Mouse (Mus musculus) testis, adult 2 months (tissue): ENCODE results near the gene Adam8. TPM values are rescaled to one million over a fixed set of nuclear protein-coding genes. Genes with fewer than 3 reads are reported as not detected.

Source experiments
- H3K27ac ChIP-seq: fragments of 200-500 bp; 2 replicates; pipeline ENCODE4 v1.5.1; 2012; ENCODE audit warnings: low read depth, low read length; ENCODE audit not compliant: control insufficient read depth, insufficient read depth
- H3K27me3 ChIP-seq: fragments of 200-500 bp; 2 replicates; pipeline ENCODE4 v1.6.1; 2012; ENCODE audit warnings: mild to moderate bottlenecking, low read length, moderate library complexity; ENCODE audit not compliant: control insufficient read depth, insufficient read depth
- H3K36me3 ChIP-seq: fragments of 200-500 bp; 2 replicates; pipeline ENCODE4 v1.6.1; 2012; ENCODE audit warnings: mild to moderate bottlenecking, low read length; ENCODE audit not compliant: control insufficient read depth, insufficient read depth
- H3K4me1 ChIP-seq: fragments of 200-500 bp; 2 replicates; pipeline ENCODE4 v1.6.1; 2012; ENCODE audit warnings: low read length; ENCODE audit not compliant: control insufficient read depth, insufficient read depth
- H3K4me3 ChIP-seq: fragments of 200-500 bp; 2 replicates; pipeline ENCODE4 v1.5.1; 2012; ENCODE audit warnings: low read depth, mild to moderate bottlenecking, low read length, moderate library complexity, mixed read lengths; ENCODE audit not compliant: control insufficient read depth
- CTCF ChIP-seq: fragments of 200-500 bp; IDR thresholded peaks from 2 replicates; pipeline ENCODE4 v1.5.1; 2012; ENCODE audit warnings: low read depth, mild to moderate bottlenecking, inconsistent platforms, low read length, moderate library complexity; ENCODE audit not compliant: control insufficient read depth, insufficient read depth, insufficient replicate concordance
- POLR2A ChIP-seq: fragments of 200-500 bp; IDR thresholded peaks from 2 replicates; pipeline ENCODE4 v1.6.1; 2012; ENCODE audit warnings: low read depth, mild to moderate bottlenecking, inconsistent platforms, low read length, moderate library complexity; ENCODE audit not compliant: control insufficient read depth
- polyA plus RNA-seq: library from polyadenylated mRNA; depleted of rRNA; stranded (reverse); fragments of >200 nt; gene quantifications from 2 replicates; pipeline ENCODE4 v1.2.3, GENCODE M21; 2012; rRNA removed

The Adam8 gene
- 6.9 and 7.0 TPM in 2 replicates for polyA plus RNA-seq

DNA sequence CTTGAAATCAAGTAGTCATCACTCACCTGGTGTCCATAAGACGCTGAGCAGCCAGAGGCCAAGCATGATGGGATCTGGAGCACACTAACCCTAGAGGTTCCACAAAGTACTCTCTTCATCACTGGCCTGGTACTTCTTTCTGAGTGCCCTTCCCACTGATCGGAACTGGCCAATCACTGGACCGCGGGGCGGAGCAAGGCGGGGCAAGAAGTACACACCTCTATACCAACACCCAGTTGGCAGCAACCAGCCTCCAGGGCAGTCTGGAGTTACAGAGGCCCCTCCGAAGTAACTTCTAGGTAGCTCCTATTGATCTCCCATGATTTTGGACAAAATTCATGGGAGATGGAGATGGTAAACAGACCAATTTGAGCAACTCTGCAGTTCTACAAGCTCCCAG lies at the start of gene Adam8:
TSS of gene Adam8 (minus strand) at position 157 of the 400 bp plus-strand sequence.
- Histone ChIP-seq H3K27ac (no peak within 1 kb of the TSS), H3K36me3 (0 out of 2 replicates have a peak, but pooled peaks cover 1% of the 10 kb centered on the region), H3K27me3 (no peaks in the 10 kb centered on the region), H3K4me1 (no peaks in the 10 kb centered on the region), H3K4me3 (no peak within 1 kb of the TSS)
- TF ChIP-seq CTCF: no peak
- TF ChIP-seq POLR2A: no peak

DNA sequence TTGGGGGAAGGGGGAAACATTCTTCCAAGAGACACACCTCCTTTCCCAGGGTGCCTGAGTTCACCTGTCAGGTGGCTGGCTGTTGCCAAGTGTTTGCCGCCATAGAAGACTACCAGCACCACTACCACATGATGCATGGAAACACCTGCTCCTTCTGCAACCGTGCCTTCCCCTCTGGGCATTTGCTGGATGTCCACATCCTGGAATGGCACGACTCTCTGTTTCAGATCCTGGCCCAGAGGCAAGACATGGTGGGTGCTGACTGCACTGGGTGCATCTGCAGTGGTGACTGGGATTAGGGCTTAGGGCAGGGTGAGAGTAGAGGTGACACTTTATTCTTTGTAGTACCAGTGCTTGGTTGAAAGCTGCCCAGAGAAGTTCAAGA lies 44.8 kb upstream of the Adam8 start:
- no peak for TF ChIP-seq POLR2A
- TF ChIP-seq CTCF: no peak
- Histone ChIP-seq H3K36me3 (no peaks in the 10 kb centered on the region; the same call in 1 of the 2 replicates), H3K27me3 (no peaks in the 10 kb centered on the region), H3K27ac (no peak overlapping the region), H3K4me1 (peaks cover 6% of the 10 kb centered on the region), H3K4me3 (peak overlapping the region; percentile 94)

DNA sequence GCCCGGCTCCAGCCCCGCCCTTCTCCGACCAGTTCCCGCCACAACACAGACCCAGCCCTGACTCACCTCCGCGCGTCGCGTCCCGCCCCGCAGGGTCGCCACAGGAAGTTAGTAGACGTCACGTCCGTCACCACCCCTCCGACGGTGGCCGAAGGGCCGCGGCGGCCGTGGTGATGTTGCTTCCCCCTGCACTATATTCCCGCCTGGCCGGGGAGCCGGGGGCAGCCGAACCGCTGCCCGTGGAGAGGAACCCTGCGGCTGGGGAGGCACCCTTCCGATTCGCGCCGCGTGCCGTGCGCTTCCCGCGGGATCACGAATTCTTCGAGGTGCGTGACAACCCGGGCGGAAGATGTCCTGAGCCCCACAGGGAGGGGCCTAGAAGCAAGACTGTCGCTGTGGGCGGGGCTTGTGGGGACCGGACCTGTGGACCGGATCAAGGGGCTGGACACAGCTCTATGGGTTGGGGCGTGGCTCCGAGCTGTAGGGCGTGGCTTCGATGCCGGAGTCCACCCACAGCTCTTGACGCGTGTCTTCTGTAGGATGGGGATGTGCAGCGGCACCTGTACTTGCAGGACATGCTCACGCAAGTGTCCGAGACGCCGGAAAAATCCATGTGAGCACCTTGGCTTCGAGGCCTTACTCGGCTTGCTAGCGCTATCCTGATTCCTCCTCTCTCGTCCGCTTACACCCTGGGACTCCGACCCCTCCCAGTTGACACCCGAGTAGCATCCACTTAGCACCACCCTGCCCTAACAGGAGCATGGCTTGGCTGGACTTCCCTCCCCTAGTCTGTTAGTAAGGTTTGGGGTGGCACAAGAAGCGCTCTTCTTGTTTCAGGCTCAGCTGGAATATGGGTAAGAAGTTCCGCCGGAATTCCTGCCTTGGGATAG lies 44.2 kb upstream of the Adam8 start, which contains the start of the genes Zfp511 and Tubgcp2:
TSS of gene Zfp511 (plus strand) at position 111 of the 890 bp plus-strand sequence.
TSS of gene Tubgcp2 (minus strand) at position 389 of the 890 bp plus-strand sequence.
- Histone ChIP-seq H3K27ac (peak within 1 kb of the TSS; percentile 87), H3K27me3 (no peaks in the 10 kb centered on the region), H3K36me3 (peaks cover 2% of the 10 kb centered on the region), H3K4me1 (peaks cover 6% of the 10 kb centered on the region), H3K4me3 (peak within 1 kb of the TSS; percentile 94)
- TF ChIP-seq POLR2A (peak; percentile 88), CTCF (no peak)

DNA sequence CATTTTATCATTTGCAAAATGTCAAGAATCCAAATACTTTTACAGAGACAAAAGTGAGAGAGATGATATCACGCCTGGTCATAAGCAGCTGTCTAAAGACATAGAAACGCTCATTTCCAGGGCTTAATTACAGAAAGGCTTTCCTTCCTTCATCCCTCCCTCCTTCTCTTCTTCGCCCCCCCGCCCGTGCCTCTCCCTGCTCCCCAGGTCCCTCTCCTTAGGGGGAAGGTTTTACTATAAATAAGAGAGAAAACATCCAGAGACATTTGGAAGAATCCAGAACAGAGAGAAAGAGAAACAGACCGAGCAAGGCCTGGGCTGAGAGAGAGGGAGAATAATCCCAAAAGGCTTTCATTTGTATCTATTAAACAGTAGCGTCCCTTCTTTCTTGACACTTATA lies 43.1 kb upstream of the Adam8 start:
- TF ChIP-seq CTCF (no peak), POLR2A (no peak)
- Histone ChIP-seq H3K36me3 (peaks cover 2% of the 10 kb centered on the region), H3K27me3 (no peaks in the 10 kb centered on the region), H3K4me3 (peak overlapping the region; percentile 94), H3K27ac (no peak overlapping the region), H3K4me1 (peaks cover 6% of the 10 kb centered on the region)

DNA sequence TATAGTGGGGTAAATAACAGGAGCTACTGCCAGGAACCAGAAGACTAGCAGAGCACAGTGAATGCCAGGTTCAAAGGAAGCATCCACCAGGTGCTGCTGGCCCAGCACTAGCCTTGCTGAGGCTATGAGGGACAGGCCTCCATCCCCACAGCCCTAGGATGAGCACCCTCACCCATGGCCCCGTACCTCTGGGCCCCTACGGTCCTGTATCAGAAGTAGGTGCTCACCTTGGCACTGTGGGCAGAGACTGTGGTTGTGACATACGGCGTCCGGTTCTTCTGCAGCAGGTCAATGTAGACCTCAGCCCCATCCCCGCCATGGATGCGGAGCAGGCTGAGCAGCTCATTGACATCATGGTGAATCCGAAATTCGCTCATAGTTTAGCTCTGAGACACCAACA lies 41.0 kb upstream of the Adam8 start:
- Histone ChIP-seq H3K4me3 (no peak overlapping the region), H3K27ac (no peak overlapping the region), H3K4me1 (peaks cover 6% of the 10 kb centered on the region), H3K36me3 (peaks cover 5% of the 10 kb centered on the region), H3K27me3 (no peaks in the 10 kb centered on the region)
- no peak for TF ChIP-seq CTCF
- no peak for TF ChIP-seq POLR2A

DNA sequence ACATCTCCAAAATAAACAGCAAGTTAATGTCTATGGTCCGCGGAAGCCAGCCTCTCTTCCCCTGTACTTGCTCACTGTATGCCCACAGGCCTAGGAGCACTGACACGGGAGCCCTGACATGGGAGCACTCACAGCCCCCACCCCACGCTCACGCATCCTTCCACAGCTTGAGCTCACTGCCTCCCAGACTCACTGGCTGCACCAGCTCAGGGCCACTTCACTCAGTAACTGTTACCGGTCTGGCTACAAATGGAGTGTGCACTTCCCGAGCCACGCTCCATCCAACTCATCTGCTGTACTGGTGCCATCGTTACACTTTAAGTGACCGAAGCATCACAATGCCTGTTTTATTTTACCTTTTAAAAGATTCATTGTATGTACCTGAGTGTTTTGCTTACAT lies 40.0 kb upstream of the Adam8 start:
- H3K27me3 ChIP-seq: no peaks in the 10 kb centered on the region
- H3K36me3 ChIP-seq: peaks cover 5% of the 10 kb centered on the region
- H3K27ac ChIP-seq: no peak overlapping the region
- TF ChIP-seq POLR2A: no peak
- no peak for TF ChIP-seq CTCF
- peaks cover 6% of the 10 kb centered on the region for H3K4me1 ChIP-seq
- no peak overlapping the region for H3K4me3 ChIP-seq

DNA sequence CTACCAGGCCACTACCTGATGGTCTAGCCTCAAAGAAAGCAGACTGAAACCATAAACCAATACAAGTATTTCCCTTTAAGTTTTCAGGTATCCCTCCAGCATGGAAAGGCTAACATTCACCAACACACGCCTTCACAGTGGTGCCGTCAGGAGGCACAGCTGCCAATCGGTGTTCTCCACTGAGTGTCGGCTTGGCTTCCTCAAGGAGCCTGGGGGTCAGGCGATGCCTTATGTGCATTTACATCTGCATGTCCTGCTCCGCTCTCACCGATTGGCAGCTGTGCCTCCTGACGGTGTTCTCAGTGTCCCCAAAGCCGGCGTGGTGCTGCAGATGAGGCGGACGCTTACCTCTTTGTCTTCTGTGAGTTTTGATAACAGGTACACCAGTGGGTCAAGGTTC lies 39.4 kb upstream of the Adam8 start:
- Histone ChIP-seq H3K4me1 (peaks cover 1% of the 10 kb centered on the region), H3K4me3 (no peak overlapping the region), H3K27ac (no peak overlapping the region), H3K27me3 (no peaks in the 10 kb centered on the region), H3K36me3 (peaks cover 5% of the 10 kb centered on the region)
- TF ChIP-seq CTCF: no peak
- TF ChIP-seq POLR2A: no peak
